Mouse (Mus musculus): ENCODE results near the gene Mad2l2. TPM values are rescaled to one million over a fixed set of nuclear protein-coding genes. Genes with fewer than 3 reads are reported as not detected.
A peak's percentile ranks its signal among the peaks of the same experiment; 100 is the strongest.
"Not testable (repeated sequence)": the region's sequence is repeated elsewhere in the genome, so short reads cannot be mapped to it uniquely, and the experiment has no call there.

The Mad2l2 gene
- total RNA-seq, 2 experiments from 2014 or later: 3.4 to 8.6 TPM

GRCm38 (mm10) chr4:148104146-148104545 is 26.0 kb upstream of the Mad2l2 start:
- ATAC-seq (replicated peaks; ENCODE audit: low FRiP score, poor library complexity, severe bottlenecking): no peak

- ATAC-seq (replicated peaks; ENCODE audit: low FRiP score, poor library complexity, severe bottlenecking): no peak
Observed at GRCm38 (mm10) chr4:148107621-148108291, 22.4 kb upstream of the Mad2l2 start.

GRCm38 (mm10) chr4:148108565-148109100 is 21.6 kb upstream of the Mad2l2 start:
- ATAC-seq (replicated peaks; ENCODE audit: low FRiP score, poor library complexity, severe bottlenecking): no peak

GRCm38 (mm10) chr4:148109215-148109614 is 21.0 kb upstream of the Mad2l2 start:
- ATAC-seq (replicated peaks; ENCODE audit: low FRiP score, poor library complexity, severe bottlenecking): no peak

GRCm38 (mm10) chr4:148112519-148112918 is 17.7 kb upstream of the Mad2l2 start:
- ATAC-seq (replicated peaks; ENCODE audit: low FRiP score, poor library complexity, severe bottlenecking): no peak

- peak; percentile 81 for ATAC-seq (replicated peaks; ENCODE audit: low FRiP score, poor library complexity, severe bottlenecking)
Observed at GRCm38 (mm10) chr4:148114758-148115391, 15.3 kb upstream of the Mad2l2 start.

- no peak for ATAC-seq (replicated peaks; ENCODE audit: low FRiP score, poor library complexity, severe bottlenecking)
Observed at GRCm38 (mm10) chr4:148115467-148115866, 14.7 kb upstream of the Mad2l2 start.

- no peak for ATAC-seq (replicated peaks; ENCODE audit: low FRiP score, poor library complexity, severe bottlenecking)
Observed at GRCm38 (mm10) chr4:148116657-148117056, 13.5 kb upstream of the Mad2l2 start.

- no peak for ATAC-seq (replicated peaks; ENCODE audit: low FRiP score, poor library complexity, severe bottlenecking)
Observed at GRCm38 (mm10) chr4:148117392-148117791, 12.8 kb upstream of the Mad2l2 start.

- ATAC-seq (replicated peaks; ENCODE audit: low FRiP score, poor library complexity, severe bottlenecking): not testable (repeated sequence)
Observed at GRCm38 (mm10) chr4:148119578-148119977, 10.6 kb upstream of the Mad2l2 start.

- no peak for ATAC-seq (replicated peaks; ENCODE audit: low FRiP score, poor library complexity, severe bottlenecking)
Observed at GRCm38 (mm10) chr4:148120555-148120954, 9.6 kb upstream of the Mad2l2 start.

GRCm38 (mm10) chr4:148121362-148121761 is 8.8 kb upstream of the Mad2l2 start:
- no peak for ATAC-seq (replicated peaks; ENCODE audit: low FRiP score, poor library complexity, severe bottlenecking)

GRCm38 (mm10) chr4:148121982-148122693 is 8.0 kb upstream of the Mad2l2 start:
- ATAC-seq (replicated peaks; ENCODE audit: low FRiP score, poor library complexity, severe bottlenecking): no peak

GRCm38 (mm10) chr4:148122694-148123066 is 7.5 kb upstream of the Mad2l2 start:
- ATAC-seq (replicated peaks; ENCODE audit: low FRiP score, poor library complexity, severe bottlenecking): no peak

GRCm38 (mm10) chr4:148128241-148128640 is 1.9 kb upstream of the Mad2l2 start:
- no peak for ATAC-seq (replicated peaks; ENCODE audit: low FRiP score, poor library complexity, severe bottlenecking)

- no peak for ATAC-seq (replicated peaks; ENCODE audit: low FRiP score, poor library complexity, severe bottlenecking)
Observed at GRCm38 (mm10) chr4:148128672-148129071, 1.5 kb upstream of the Mad2l2 start.

- ATAC-seq (replicated peaks; ENCODE audit: low FRiP score, poor library complexity, severe bottlenecking): no peak
Observed at GRCm38 (mm10) chr4:148130561-148131413, 603 bp downstream of the Mad2l2 start, which contains the start of gene Draxin. Gene Draxin, minus strand, starts transcription at chr4:148130698.

GRCm38 (mm10) chr4:148131497-148132081 is 1.4 kb downstream of the Mad2l2 start:
- no peak for ATAC-seq (replicated peaks; ENCODE audit: low FRiP score, poor library complexity, severe bottlenecking)

GRCm38 (mm10) chr4:148134988-148135387 is 4.8 kb downstream of the Mad2l2 start:
- ATAC-seq (replicated peaks; ENCODE audit: low FRiP score, poor library complexity, severe bottlenecking): no peak
